Mouse (Mus musculus) common myeloid progenitor, adult 5-6 weeks (primary cell): ENCODE data around the gene Gm3776. TPM values are rescaled to one million over a fixed set of nuclear protein-coding genes. Genes with fewer than 3 reads are reported as not detected.
A peak's percentile ranks its signal among the peaks of the same experiment; 100 is the strongest.
"Not testable (repeated sequence)": the region's sequence is repeated elsewhere in the genome, so short reads cannot be mapped to it uniquely, and the experiment has no call there.

Experiments used
- ATAC-seq: replicated peaks from 2 replicates; pipeline ENCODE4 v1.8.0; 2016; ENCODE audit warnings: low read depth, mild to moderate bottlenecking, moderate TSS enrichment, inconsistent platforms; ENCODE audit not compliant: poor library complexity, severe bottlenecking
- total RNA-seq: library from RNA; stranded (forward); fragments of 200-1000, 187-1606 nt; gene quantifications from 2 replicates; pipeline ENCODE4 v1.2.3, GENCODE M21; 2017

Gene Gm3776
- not detected in 2 replicates for total RNA-seq

GRCm38 (mm10) chr9:78256914-78257313, at the start of gene Gm3776:
Gene Gm3776 (plus strand): TSS chr9:78257129.
- ATAC-seq = not testable (repeated sequence)

- ATAC-seq = no peak
Observed at GRCm38 (mm10) chr9:78208956-78209355, 48.0 kb upstream of the Gm3776 start.

- ATAC-seq = no peak
Observed at GRCm38 (mm10) chr9:78210079-78210478, 46.9 kb upstream of the Gm3776 start.

GRCm38 (mm10) chr9:78210821-78211220, 46.1 kb upstream of the Gm3776 start:
- ATAC-seq = no peak

GRCm38 (mm10) chr9:78211521-78211920, 45.4 kb upstream of the Gm3776 start:
- ATAC-seq = no peak

GRCm38 (mm10) chr9:78212341-78213049, 44.4 kb upstream of the Gm3776 start:
- ATAC-seq = no peak

- ATAC-seq = no peak
Observed at GRCm38 (mm10) chr9:78217074-78217473, 39.9 kb upstream of the Gm3776 start.

GRCm38 (mm10) chr9:78222616-78223015, 34.3 kb upstream of the Gm3776 start:
- no peak for ATAC-seq

GRCm38 (mm10) chr9:78223221-78223902, 33.6 kb upstream of the Gm3776 start:
- ATAC-seq = no peak

- ATAC-seq = no peak
Observed at GRCm38 (mm10) chr9:78224418-78224817, 32.5 kb upstream of the Gm3776 start.

- peak; percentile 73 for ATAC-seq
Observed at GRCm38 (mm10) chr9:78225304-78225703, 31.6 kb upstream of the Gm3776 start.

GRCm38 (mm10) chr9:78228122-78228521, 28.8 kb upstream of the Gm3776 start:
- ATAC-seq = no peak

- not testable (repeated sequence) for ATAC-seq
Observed at GRCm38 (mm10) chr9:78229658-78230057, 27.3 kb upstream of the Gm3776 start.

GRCm38 (mm10) chr9:78230461-78230860, 26.5 kb upstream of the Gm3776 start, which contains the start of gene Gsta1:
Gene Gsta1 (plus strand): TSS chr9:78230656.
- not testable (repeated sequence) for ATAC-seq

GRCm38 (mm10) chr9:78233121-78233695, 23.7 kb upstream of the Gm3776 start:
- ATAC-seq = peak; percentile 76

GRCm38 (mm10) chr9:78255683-78256470, 1.1 kb upstream of the Gm3776 start:
- ATAC-seq = not testable (repeated sequence)

GRCm38 (mm10) chr9:78259688-78260087, 2.8 kb downstream of the Gm3776 start:
- ATAC-seq = peak; percentile 78

GRCm38 (mm10) chr9:78270945-78271344, 14.0 kb downstream of the Gm3776 start:
- ATAC-seq = 0 out of 2 replicates have a peak, but pooled peaks have one; percentile 8

GRCm38 (mm10) chr9:78282002-78282711, 25.2 kb downstream of the Gm3776 start:
- not testable (repeated sequence) for ATAC-seq

- ATAC-seq = not testable (repeated sequence)
Observed at GRCm38 (mm10) chr9:78289063-78289462, 32.1 kb downstream of the Gm3776 start.
